Mouse (Mus musculus) layer of hippocampus, adult 9-10 months (tissue): ENCODE data around the gene Cdc20.
A peak's percentile ranks its signal among the peaks of the same experiment; 100 is the strongest.

Experiments
- DNase-seq: peaks from one replicate; pipeline ENCODE4 v3.0.0; 2022; ENCODE audit warnings: low spot score

The Cdc20 gene

GRCm38 (mm10) chr4:118417112-118417797 lies 19.9 kb downstream of the Cdc20 start:
- DNase-seq = no peak

GRCm38 (mm10) chr4:118416329-118416728 lies 20.8 kb downstream of the Cdc20 start:
- DNase-seq = no peak

- no peak for DNase-seq
These were observed 21.4 kb downstream of the Cdc20 start for GRCm38 (mm10) chr4:118415779-118416178.

GRCm38 (mm10) chr4:118413553-118413952 lies 23.6 kb downstream of the Cdc20 start:
- no peak for DNase-seq

GRCm38 (mm10) chr4:118410871-118411270 lies 26.3 kb downstream of the Cdc20 start:
- no peak for DNase-seq

- peak; percentile 68 for DNase-seq
These were observed 27.8 kb downstream of the Cdc20 start, which contains the start of the genes Szt2 and Med8 for GRCm38 (mm10) chr4:118409142-118409900. Szt2 (minus strand) TSS chr4:118409273. Med8 (plus strand) TSS chr4:118409337.

- no peak for DNase-seq
These were observed 34.5 kb downstream of the Cdc20 start for GRCm38 (mm10) chr4:118402701-118403100.

GRCm38 (mm10) chr4:118401918-118402317 lies 35.2 kb downstream of the Cdc20 start:
- DNase-seq = no peak

- DNase-seq = no peak
These were observed 35.7 kb downstream of the Cdc20 start for GRCm38 (mm10) chr4:118401421-118401820.

- DNase-seq = no peak
These were observed 38.8 kb downstream of the Cdc20 start for GRCm38 (mm10) chr4:118398400-118398799.

- no peak for DNase-seq
These were observed 40.7 kb downstream of the Cdc20 start for GRCm38 (mm10) chr4:118396433-118396832.

- no peak for DNase-seq
These were observed 41.9 kb downstream of the Cdc20 start for GRCm38 (mm10) chr4:118395289-118395688.

GRCm38 (mm10) chr4:118394505-118394904 lies 42.6 kb downstream of the Cdc20 start:
- DNase-seq = no peak

GRCm38 (mm10) chr4:118390146-118390545 lies 47.0 kb downstream of the Cdc20 start:
- DNase-seq = no peak

GRCm38 (mm10) chr4:118387316-118387715 lies 49.8 kb downstream of the Cdc20 start:
- DNase-seq = no peak

- no peak for DNase-seq
These were observed 53.9 kb downstream of the Cdc20 start for GRCm38 (mm10) chr4:118383271-118383670.
